ENCODE assay signal across 19 mouse cellular contexts in genomic region chr6:90700737-90701136, GRCm38 (mm10).
DNase-seq lines count a peak whose midpoint lies in the region; ATAC-seq and TF ChIP-seq lines count a peak whose summit lies in the region.
"Had no signal": no experiment of that assay in that cellular context is flagged by ENCODE, and none has a peak within 500 bp of the region (broad histone marks: within the 10 kb centered on the region; RNA-seq: fewer than 3 reads in every experiment).

No protein-coding gene starts in this region.

- peaks cover 65% of the 10 kb centered on the region for H3K4me1 ChIP-seq in embryonic facial prominence, embryonic 13.5 days
- H3K4me1 ChIP-seq in embryonic facial prominence, embryonic 10.5 days: peaks cover 58% of the 10 kb centered on the region
- H3K4me1 ChIP-seq in heart, postnatal 0 days (ENCODE audit: control insufficient read depth, insufficient read depth): peaks cover 97% of the 10 kb centered on the region
- H3K4me1 ChIP-seq in embryonic facial prominence, embryonic 15.5 days: peaks cover 79% of the 10 kb centered on the region
- peaks cover 36 to 53% of the 10 kb centered on the region in 2 experiments for H3K4me1 ChIP-seq in liver, embryonic 14.5 days (replicated peaks; ENCODE audit: control insufficient read depth in 2 of 2, insufficient read depth in 2 of 2, low read length in 1 of 2)
- peaks cover 31% of the 10 kb centered on the region for H3K4me1 ChIP-seq in intestine, embryonic 16.5 days (ENCODE audit: control insufficient read depth, insufficient read depth, low read length)
- peaks cover 18% of the 10 kb centered on the region for H3K4me1 ChIP-seq in midbrain, embryonic 14.5 days (ENCODE audit: control insufficient read depth, insufficient read depth, low read length)

- 88% methylated on average over 2 of the region's 2 CpGs for WGBS in embryonic facial prominence, embryonic 13.5 days
- WGBS in embryonic facial prominence, embryonic 10.5 days: 88% methylated on average over 2 of the region's 2 CpGs
- 92% methylated on average over 2 of the region's 2 CpGs for WGBS in heart, postnatal 0 days
- 87% methylated on average over 2 of the region's 2 CpGs for WGBS in embryonic facial prominence, embryonic 15.5 days
- 34% methylated on average over 2 of the region's 2 CpGs for WGBS in liver, embryonic 14.5 days (ENCODE audit: insufficient replicate concordance)
- WGBS in intestine, embryonic 16.5 days: 90% methylated on average over 2 of the region's 2 CpGs
- WGBS in midbrain, embryonic 14.5 days: 90% methylated on average over 2 of the region's 2 CpGs

- TF ChIP-seq EP300 in heart, postnatal 0 days (IDR thresholded peaks at IDR 0.05; ENCODE audit: low read depth): no peak
- TF ChIP-seq EP300 in liver, embryonic 14.5 days (IDR thresholded peaks at IDR 0.05; ENCODE audit: low read depth): no peak

- no peak for TF ChIP-seq CTCF in heart, postnatal 0 days (IDR thresholded peaks at IDR 0.05; ENCODE audit: low read depth)
- no peak for TF ChIP-seq CTCF in liver, embryonic 14.5 days (IDR thresholded peaks at IDR 0.05; ENCODE audit: low read depth)

- no peaks in the 10 kb centered on the region for H3K9me3 ChIP-seq in embryonic facial prominence, embryonic 13.5 days
- H3K9me3 ChIP-seq in embryonic facial prominence, embryonic 10.5 days: no peaks in the 10 kb centered on the region
- no peaks in the 10 kb centered on the region for H3K9me3 ChIP-seq in heart, postnatal 0 days (replicated peaks; ENCODE audit: control insufficient read depth, low read length)
- H3K9me3 ChIP-seq in embryonic facial prominence, embryonic 15.5 days (replicated peaks): no peaks in the 10 kb centered on the region
- no peaks in the 10 kb centered on the region for H3K9me3 ChIP-seq in liver, embryonic 14.5 days (ENCODE audit: control insufficient read depth, low read length)
- H3K9me3 ChIP-seq in intestine, embryonic 16.5 days (ENCODE audit: control insufficient read depth, low read length): no peaks in the 10 kb centered on the region
- H3K9me3 ChIP-seq in midbrain, embryonic 14.5 days (ENCODE audit: control insufficient read depth, low read length): no peaks in the 10 kb centered on the region
- H3K9me3 ChIP-seq: lung, embryonic 15.5 days; megakaryocyte, embryonic 14.5 days; neural tube, embryonic 15.5 days had no signal

- intact Hi-C loops in heart, postnatal 36 days (cut with DNase I): no loop called here

- H3K4me3 ChIP-seq in embryonic facial prominence, embryonic 13.5 days: no peak overlapping the region
- H3K4me3 ChIP-seq in embryonic facial prominence, embryonic 10.5 days: no peak overlapping the region
- H3K4me3 ChIP-seq in heart, postnatal 0 days (ENCODE audit: low read depth, low read length): no peak overlapping the region
- H3K4me3 ChIP-seq in embryonic facial prominence, embryonic 15.5 days (replicated peaks): no peak overlapping the region
- no peak overlapping the region for H3K4me3 ChIP-seq in liver, embryonic 14.5 days (ENCODE audit: insufficient read depth in 1 of 2, low read depth in 2 of 2, low read length in 2 of 2)
- no peak overlapping the region for H3K4me3 ChIP-seq in intestine, embryonic 16.5 days (ENCODE audit: low read length)
- no peak overlapping the region for H3K4me3 ChIP-seq in midbrain, embryonic 14.5 days (replicated peaks; ENCODE audit: low read depth, low read length)
- H3K4me3 ChIP-seq: lung, embryonic 15.5 days; megakaryocyte, embryonic 14.5 days; neural tube, embryonic 15.5 days had no signal

- no peak overlapping the region for H3K4me2 ChIP-seq in embryonic facial prominence, embryonic 13.5 days
- H3K4me2 ChIP-seq in heart, postnatal 0 days (ENCODE audit: low read depth, low read length): no peak overlapping the region
- no peak overlapping the region for H3K4me2 ChIP-seq in embryonic facial prominence, embryonic 15.5 days (replicated peaks)
- no peak overlapping the region for H3K4me2 ChIP-seq in liver, embryonic 14.5 days (ENCODE audit: low read depth)
- no peak overlapping the region for H3K4me2 ChIP-seq in intestine, embryonic 16.5 days (ENCODE audit: low read depth, low read length)
- no peak overlapping the region for H3K4me2 ChIP-seq in midbrain, embryonic 14.5 days (ENCODE audit: low read length)
- H3K4me2 ChIP-seq: lung, embryonic 15.5 days; neural tube, embryonic 15.5 days had no signal

- DNase-seq in embryonic facial prominence, embryonic 10.5 days (ENCODE audit: low spot score): no peak
- no peak for DNase-seq in heart, postnatal 0 days (ENCODE audit: low spot score)
- DNase-seq in heart, postnatal 36 days: no peak
- DNase-seq in liver, embryonic 14.5 days (ENCODE audit: low read depth in 3 of 3, low spot score in 3 of 3): no peak
- no peak for DNase-seq in midbrain, embryonic 14.5 days
- DNase-seq: embryo, embryonic 11 days; kidney, adult 11 months; kidney, postnatal 36 days; right cerebral cortex, adult 18-20 months; spleen, adult 18-20 months; thymus, postnatal 25 days had no signal

- peak overlapping the region; percentile 40 for H3K27ac ChIP-seq in embryonic facial prominence, embryonic 13.5 days
- H3K27ac ChIP-seq in embryonic facial prominence, embryonic 10.5 days (replicated peaks): no peak overlapping the region
- H3K27ac ChIP-seq in heart, postnatal 0 days (ENCODE audit: low read depth): 0 out of 2 replicates have a peak overlapping the region, but pooled peaks have one; percentile 59
- H3K27ac ChIP-seq in embryonic facial prominence, embryonic 15.5 days (replicated peaks): peak overlapping the region; percentile 18; the same call in 1 of the 2 replicates
- no peak overlapping the region for H3K27ac ChIP-seq in liver, embryonic 14.5 days
- H3K27ac ChIP-seq in intestine, embryonic 16.5 days (ENCODE audit: low read length): no peak overlapping the region
- no peak overlapping the region for H3K27ac ChIP-seq in midbrain, embryonic 14.5 days (replicated peaks; ENCODE audit: low read depth, low read length)
- H3K27ac ChIP-seq: lung, embryonic 15.5 days had no signal

- ATAC-seq in embryonic facial prominence, embryonic 13.5 days (ENCODE audit: insufficient number of reproducible peaks, insufficient read depth, low FRiP score, low TSS enrichment, low read depth): no peak
- ATAC-seq in heart, postnatal 0 days (ENCODE audit: insufficient read depth, low read depth): no peak
- no peak for ATAC-seq in embryonic facial prominence, embryonic 15.5 days (ENCODE audit: insufficient number of reproducible peaks, low FRiP score, low TSS enrichment, low read depth)
- ATAC-seq in liver, embryonic 14.5 days (ENCODE audit: insufficient read depth): peak; percentile 59
- no peak for ATAC-seq in intestine, embryonic 16.5 days
- no peak for ATAC-seq in midbrain, embryonic 14.5 days (ENCODE audit: low FRiP score, low TSS enrichment)
- ATAC-seq: Patski had no signal

- H3K9ac ChIP-seq in embryonic facial prominence, embryonic 13.5 days: no peak overlapping the region
- H3K9ac ChIP-seq in heart, postnatal 0 days (replicated peaks; ENCODE audit: low read depth, low read length): no peak overlapping the region
- no peak overlapping the region for H3K9ac ChIP-seq in embryonic facial prominence, embryonic 15.5 days
- H3K9ac ChIP-seq in liver, embryonic 14.5 days (replicated peaks): peak overlapping the region; percentile 18
- H3K9ac ChIP-seq in intestine, embryonic 16.5 days (ENCODE audit: low read depth, low read length): no peak overlapping the region
- H3K9ac ChIP-seq in midbrain, embryonic 14.5 days (replicated peaks; ENCODE audit: low read length): no peak overlapping the region
- H3K9ac ChIP-seq: lung, embryonic 15.5 days; neural tube, embryonic 15.5 days had no signal

- no peaks in the 10 kb centered on the region for H3K27me3 ChIP-seq in embryonic facial prominence, embryonic 13.5 days
- no peaks in the 10 kb centered on the region for H3K27me3 ChIP-seq in embryonic facial prominence, embryonic 10.5 days (replicated peaks; ENCODE audit: low read depth, poor library complexity, severe bottlenecking)
- H3K27me3 ChIP-seq in heart, postnatal 0 days (ENCODE audit: control insufficient read depth, insufficient read depth, low read length): no peaks in the 10 kb centered on the region
- H3K27me3 ChIP-seq in embryonic facial prominence, embryonic 15.5 days: no peaks in the 10 kb centered on the region
- no peaks in the 10 kb centered on the region for H3K27me3 ChIP-seq in liver, embryonic 14.5 days (ENCODE audit: control insufficient read depth, insufficient read depth, low read length)
- H3K27me3 ChIP-seq in intestine, embryonic 16.5 days (replicated peaks; ENCODE audit: control insufficient read depth, insufficient read depth, low read length): no peaks in the 10 kb centered on the region
- H3K27me3 ChIP-seq in midbrain, embryonic 14.5 days (ENCODE audit: control insufficient read depth, insufficient read depth, low read length): no peaks in the 10 kb centered on the region
- H3K27me3 ChIP-seq: CH12.LX; lung, embryonic 15.5 days; megakaryocyte, embryonic 14.5 days; neural tube, embryonic 15.5 days; Patski had no signal

- no peaks in the 10 kb centered on the region for H3K36me3 ChIP-seq in embryonic facial prominence, embryonic 13.5 days
- H3K36me3 ChIP-seq in embryonic facial prominence, embryonic 10.5 days (replicated peaks): no peaks in the 10 kb centered on the region
- no peaks in the 10 kb centered on the region for H3K36me3 ChIP-seq in heart, postnatal 0 days (replicated peaks; ENCODE audit: control insufficient read depth, insufficient read depth, low read length)
- H3K36me3 ChIP-seq in embryonic facial prominence, embryonic 15.5 days: no peaks in the 10 kb centered on the region
- no peaks in the 10 kb centered on the region for H3K36me3 ChIP-seq in liver, embryonic 14.5 days (replicated peaks; ENCODE audit: control insufficient read depth, insufficient read depth, low read depth)
- H3K36me3 ChIP-seq in intestine, embryonic 16.5 days (ENCODE audit: control insufficient read depth, insufficient read depth, low read length): no peaks in the 10 kb centered on the region
- H3K36me3 ChIP-seq in midbrain, embryonic 14.5 days (ENCODE audit: control insufficient read depth, insufficient read depth, low read length): no peaks in the 10 kb centered on the region
- H3K36me3 ChIP-seq: lung, embryonic 15.5 days; neural tube, embryonic 15.5 days had no signal

Comparison
In these comparisons a context has a peak if more than half of its experiments do, and no peak if none do; other contexts are left out.
1. H3K27ac ChIP-seq: peak in embryonic facial prominence, embryonic 13.5 days (single experiment), heart, postnatal 0 days (single experiment) and embryonic facial prominence, embryonic 15.5 days (single experiment); none in embryonic facial prominence, embryonic 10.5 days (single experiment), liver, embryonic 14.5 days (single experiment), intestine, embryonic 16.5 days (single experiment) and midbrain, embryonic 14.5 days (single experiment).